Mouse (Mus musculus) midbrain, embryonic 11.5 days (tissue): ENCODE results near the gene Hip1. TPM values are rescaled to one million over a fixed set of nuclear protein-coding genes. Genes with fewer than 3 reads are reported as not detected.

Experiments
- ATAC-seq: fragments of 200-750 bp; cut with Nextera tagmentation; 2 replicates; pipeline ENCODE4 v1.8.0; 2017; ENCODE audit warnings: moderate TSS enrichment, moderate library complexity; ENCODE audit not compliant: low FRiP score
- DNase-seq: peaks from one replicate; pipeline ENCODE4 v3.0.0; 2015; ENCODE audit warnings: low spot score; ENCODE audit errors: missing footprints
- H3K27ac ChIP-seq: fragments of 300-500 bp; sonication (generic); 2 replicates; pipeline ENCODE4 v1.5.1; 2014; ENCODE audit warnings: low read depth, low read length
- H3K27me3 ChIP-seq: fragments of 300-500 bp; sonication (generic); 2 replicates; pipeline ENCODE4 v1.6.1; 2014; ENCODE audit warnings: mild to moderate bottlenecking, low read length, moderate library complexity, mixed read lengths; ENCODE audit not compliant: control insufficient read depth, insufficient read depth
- H3K36me3 ChIP-seq: fragments of 300-500 bp; sonication (generic); 2 replicates; pipeline ENCODE4 v1.6.1; 2014; ENCODE audit warnings: mild to moderate bottlenecking, low read length, moderate library complexity, mixed read lengths; ENCODE audit not compliant: control insufficient read depth, insufficient read depth
- H3K4me1 ChIP-seq: fragments of 300-500 bp; sonication (generic); 2 replicates; pipeline ENCODE4 v1.6.1; 2014; ENCODE audit warnings: low read length; ENCODE audit not compliant: control insufficient read depth, insufficient read depth
- H3K4me2 ChIP-seq: fragments of 300-500 bp; sonication (generic); 2 replicates; pipeline ENCODE4 v1.6.1; 2014; ENCODE audit warnings: mild to moderate bottlenecking, moderate library complexity
- H3K4me3 ChIP-seq: fragments of 300-500 bp; sonication (generic); 2 replicates; pipeline ENCODE4 v1.5.1; 2014; ENCODE audit warnings: low read depth, low read length
- H3K9ac ChIP-seq: fragments of 300-500 bp; sonication (generic); 2 replicates; pipeline ENCODE4 v1.6.1; 2014; ENCODE audit warnings: low read length
- H3K9me3 ChIP-seq: fragments of 300-500 bp; sonication (generic); 2 replicates; pipeline ENCODE4 v1.6.1; 2016; ENCODE audit warnings: low read length; ENCODE audit not compliant: control insufficient read depth
- WGBS: fragments of 180-500 bp; shearing (Covaris S2); extraction: QIAGEN DNeasy Blood & Tissue Kit; methylation state at CpG from one replicate; pipeline ENCODE4 v1.1.7; 2014; 5-methylcytosine and 5-hydroxymethylcytosine counted together
- polyA plus RNA-seq: library from polyadenylated mRNA; unstranded; fragments of >200 nt; fragmentation: Nextera tagmentation; extraction: Ambion mirVana; gene quantifications from 2 replicates; pipeline ENCODE4 v1.2.1, GENCODE M21; 2014

The Hip1 gene
- polyA plus RNA-seq, 1 experiment from 2014 or later: 49.4 TPM

DNA sequence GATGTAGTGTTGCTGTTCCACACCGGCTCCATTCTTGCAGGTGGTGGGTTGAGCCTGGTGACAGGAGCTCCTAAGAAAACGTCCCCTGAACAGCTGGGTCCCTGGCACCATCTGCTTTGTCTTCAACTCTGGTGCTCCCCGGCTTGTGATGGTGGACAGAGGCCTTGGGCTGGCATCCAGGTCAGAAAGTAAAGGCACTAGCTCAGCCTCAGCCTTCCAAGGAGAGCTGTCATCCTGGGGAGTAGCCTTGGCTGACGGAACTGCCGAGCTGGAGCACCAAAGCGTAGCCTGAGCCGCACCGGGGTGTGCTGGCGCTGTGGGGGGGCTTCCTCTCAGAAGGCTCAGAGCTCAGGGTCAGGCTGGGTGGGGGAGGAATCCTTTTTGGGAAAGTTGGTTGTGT lies 134.7 kb downstream of the Hip1 start:
- ATAC-seq: no peak
- WGBS: 93% methylated on average over 9 of the region's 9 CpGs

DNA sequence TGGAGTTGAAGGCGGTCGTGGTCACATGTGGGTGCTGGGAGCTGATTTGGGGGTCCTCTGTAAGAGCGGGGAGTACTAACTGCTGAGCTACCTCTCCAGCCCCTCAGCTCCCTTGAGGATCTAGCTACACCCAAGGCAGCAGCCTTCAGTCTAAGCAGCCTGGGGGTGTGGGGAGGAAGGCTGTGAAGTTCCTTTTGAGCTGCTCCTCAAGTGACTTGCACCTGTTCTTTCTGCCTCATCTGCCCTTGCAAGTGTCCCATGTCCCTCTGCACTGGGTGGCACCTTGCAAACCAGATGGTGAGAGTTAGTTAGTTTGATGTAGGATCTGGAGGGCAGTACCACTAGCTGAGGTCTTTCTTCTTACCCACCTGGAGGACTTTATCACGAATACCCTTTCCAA lies 136.8 kb downstream of the Hip1 start:
- Histone ChIP-seq H3K4me3 (no peak overlapping the region), H3K9ac (no peak overlapping the region), H3K27ac (no peak overlapping the region), H3K4me2 (no peak overlapping the region), H3K27me3 (no peaks in the 10 kb centered on the region), H3K9me3 (no peaks in the 10 kb centered on the region), H3K36me3 (peaks cover 19% of the 10 kb centered on the region), H3K4me1 (no peaks in the 10 kb centered on the region)
- ATAC-seq (no peak), DNase-seq (no peak)
- WGBS: 93% methylated on average over 4 of the region's 4 CpGs

More for the DNA sequence above, 134.7 kb downstream of the Hip1 start:
- Histone ChIP-seq H3K9ac (no peak overlapping the region), H3K9me3 (no peaks in the 10 kb centered on the region), H3K27me3 (no peaks in the 10 kb centered on the region), H3K4me3 (no peak overlapping the region), H3K4me2 (no peak overlapping the region), H3K4me1 (no peaks in the 10 kb centered on the region), H3K27ac (no peak overlapping the region), H3K36me3 (peaks cover 22% of the 10 kb centered on the region)
- DNase-seq: no peak

DNA sequence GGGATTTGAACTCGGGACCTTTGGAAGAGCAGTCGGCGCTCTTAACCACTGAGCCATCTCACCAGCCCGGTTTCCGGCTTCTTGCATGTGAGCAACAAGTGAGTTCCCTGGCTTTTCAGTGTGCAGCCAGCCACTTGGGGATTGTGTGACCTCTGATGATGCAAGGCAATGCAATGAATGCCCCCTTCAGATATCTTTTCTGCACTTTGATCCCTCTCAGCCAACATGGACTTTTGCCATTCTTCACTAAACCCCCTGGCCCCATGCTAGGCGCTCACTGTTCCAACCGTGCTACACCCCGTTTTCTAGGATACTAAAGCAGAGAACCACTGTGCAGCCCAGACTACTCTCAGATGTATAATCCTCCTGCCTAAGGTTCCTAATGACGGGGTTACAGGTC lies 139.5 kb downstream of the Hip1 start:
- Histone ChIP-seq H3K4me1 (no peaks in the 10 kb centered on the region), H3K27ac (no peak overlapping the region), H3K4me2 (no peak overlapping the region), H3K9ac (no peak overlapping the region), H3K36me3 (peaks cover 5% of the 10 kb centered on the region; the same call in 1 of the 2 replicates), H3K4me3 (no peak overlapping the region), H3K9me3 (no peaks in the 10 kb centered on the region; the same call in 1 of the 2 replicates), H3K27me3 (no peaks in the 10 kb centered on the region)
- WGBS: 83% methylated on average over 8 of the region's 9 CpGs
- no peak for ATAC-seq
- DNase-seq: no peak

DNA sequence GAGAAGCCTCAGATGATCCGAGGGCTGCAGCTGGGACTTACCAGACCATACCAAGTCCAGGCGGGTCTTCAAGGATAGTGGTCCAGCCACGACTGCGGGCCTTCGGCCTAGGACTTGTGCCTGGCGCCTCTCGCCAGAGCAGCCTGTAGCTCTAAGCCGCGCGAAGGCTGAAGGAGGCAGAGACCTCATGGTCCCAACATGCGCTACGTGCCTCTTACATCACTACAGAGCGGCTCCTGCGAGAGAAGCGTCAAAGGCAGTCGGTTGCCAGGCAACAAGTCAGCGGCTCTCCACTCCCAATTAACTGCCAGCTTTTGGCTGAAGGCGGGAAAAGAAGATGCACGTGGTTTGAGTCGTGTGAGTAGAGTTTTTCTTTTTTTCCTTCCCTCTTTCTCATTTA lies 140.3 kb downstream of the Hip1 start:
- peak; percentile 62; the same call in 1 of the 2 replicates for ATAC-seq
- no peak overlapping the region for H3K27ac ChIP-seq
- no peaks in the 10 kb centered on the region for H3K4me1 ChIP-seq
- 36% methylated on average over 20 of the region's 20 CpGs for WGBS
- peak; percentile 89 for DNase-seq
- no peak overlapping the region for H3K9ac ChIP-seq
- H3K4me2 ChIP-seq: no peak overlapping the region
- H3K36me3 ChIP-seq: no peaks in the 10 kb centered on the region
- H3K4me3 ChIP-seq: no peak overlapping the region
- no peaks in the 10 kb centered on the region; the same call in 1 of the 2 replicates for H3K9me3 ChIP-seq
- no peaks in the 10 kb centered on the region for H3K27me3 ChIP-seq

DNA sequence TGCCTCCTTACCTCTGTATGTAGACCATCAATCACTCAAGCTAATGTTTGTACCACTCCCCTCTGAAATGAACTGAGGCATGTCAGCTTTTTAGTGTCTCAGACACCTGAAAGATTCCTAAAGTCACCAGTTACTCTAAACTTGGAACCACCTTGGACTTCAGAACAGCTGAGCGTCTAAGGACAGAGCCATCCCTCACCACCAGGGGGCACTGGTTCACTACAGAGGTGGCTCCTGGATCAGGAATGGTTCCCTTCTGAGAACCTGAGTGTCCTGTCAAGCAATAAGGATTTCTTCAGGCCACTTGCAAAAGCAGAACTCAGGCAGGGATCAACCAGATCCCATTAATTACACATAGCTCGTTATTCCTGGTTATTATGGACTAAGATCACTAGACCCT lies 144.7 kb downstream of the Hip1 start:
- no peaks in the 10 kb centered on the region for H3K36me3 ChIP-seq
- DNase-seq: peak; percentile 98
- 6% methylated on average over 2 of the region's 2 CpGs for WGBS
- no peak overlapping the region for H3K9ac ChIP-seq
- no peak overlapping the region for H3K27ac ChIP-seq
- H3K27me3 ChIP-seq: no peaks in the 10 kb centered on the region
- no peaks in the 10 kb centered on the region for H3K4me1 ChIP-seq
- 0 out of 2 replicates have a peak, but pooled peaks have one; percentile 42 for ATAC-seq
- H3K4me2 ChIP-seq: no peak overlapping the region
- no peak overlapping the region for H3K4me3 ChIP-seq
- H3K9me3 ChIP-seq: no peaks in the 10 kb centered on the region; the same call in 1 of the 2 replicates

DNA sequence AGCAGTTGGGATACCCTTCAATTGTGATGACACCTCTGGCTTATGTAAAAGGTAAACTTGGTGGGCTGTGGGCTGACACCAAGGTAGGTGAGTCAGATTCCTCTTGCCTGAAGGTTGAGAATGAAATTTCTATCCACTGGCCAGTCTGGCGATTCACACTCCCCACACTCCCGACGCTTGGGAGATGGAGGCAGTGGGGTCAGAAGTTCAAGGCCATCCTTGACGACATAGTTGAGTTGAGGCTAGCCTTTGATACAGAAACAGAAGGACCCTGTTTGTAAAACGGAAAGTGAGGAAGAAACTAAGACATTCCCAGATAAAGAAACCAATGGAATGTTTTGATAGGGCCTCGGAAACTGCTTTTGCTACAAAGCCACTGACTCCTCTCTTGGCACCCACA lies 145.5 kb downstream of the Hip1 start:
- no peak overlapping the region for H3K4me2 ChIP-seq
- H3K27me3 ChIP-seq: no peaks in the 10 kb centered on the region
- 77% methylated on average over 6 of the region's 6 CpGs for WGBS
- no peak overlapping the region for H3K4me3 ChIP-seq
- H3K4me1 ChIP-seq: no peaks in the 10 kb centered on the region
- H3K36me3 ChIP-seq: no peaks in the 10 kb centered on the region
- H3K9me3 ChIP-seq: no peaks in the 10 kb centered on the region; the same call in 1 of the 2 replicates
- ATAC-seq: no peak
- H3K9ac ChIP-seq: no peak overlapping the region
- DNase-seq: no peak
- no peak overlapping the region for H3K27ac ChIP-seq

DNA sequence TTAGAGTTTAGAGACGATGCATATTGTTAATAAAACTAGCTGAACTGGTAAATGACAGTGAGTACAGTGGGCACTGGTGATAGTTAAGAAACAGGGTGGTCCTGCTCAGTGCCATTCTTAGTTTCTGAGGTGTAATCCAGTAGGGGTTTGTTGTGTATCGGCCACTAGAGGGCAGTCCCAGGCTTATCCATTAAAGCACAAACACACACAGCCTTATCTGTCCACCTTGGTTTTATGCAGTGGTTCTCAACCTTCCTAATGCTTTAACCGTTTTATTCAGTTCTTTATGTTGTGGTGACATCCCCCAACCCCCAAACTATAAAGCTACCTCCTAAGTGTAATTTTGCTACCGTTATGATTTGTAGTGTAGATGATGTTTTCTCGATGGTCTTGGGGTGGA lies 149.1 kb downstream of the Hip1 start:
- H3K9me3 ChIP-seq: no peaks in the 10 kb centered on the region
- no peak for DNase-seq
- H3K27me3 ChIP-seq: no peaks in the 10 kb centered on the region
- ATAC-seq: no peak
- no peak overlapping the region for H3K9ac ChIP-seq
- H3K4me2 ChIP-seq: no peak overlapping the region
- peaks cover 11% of the 10 kb centered on the region; the same call in 1 of the 2 replicates for H3K36me3 ChIP-seq
- H3K4me1 ChIP-seq: peaks cover 6% of the 10 kb centered on the region; the same call in 1 of the 2 replicates
- H3K4me3 ChIP-seq: no peak overlapping the region
- 51% methylated on average over 5 of the region's 5 CpGs for WGBS
- H3K27ac ChIP-seq: no peak overlapping the region

DNA sequence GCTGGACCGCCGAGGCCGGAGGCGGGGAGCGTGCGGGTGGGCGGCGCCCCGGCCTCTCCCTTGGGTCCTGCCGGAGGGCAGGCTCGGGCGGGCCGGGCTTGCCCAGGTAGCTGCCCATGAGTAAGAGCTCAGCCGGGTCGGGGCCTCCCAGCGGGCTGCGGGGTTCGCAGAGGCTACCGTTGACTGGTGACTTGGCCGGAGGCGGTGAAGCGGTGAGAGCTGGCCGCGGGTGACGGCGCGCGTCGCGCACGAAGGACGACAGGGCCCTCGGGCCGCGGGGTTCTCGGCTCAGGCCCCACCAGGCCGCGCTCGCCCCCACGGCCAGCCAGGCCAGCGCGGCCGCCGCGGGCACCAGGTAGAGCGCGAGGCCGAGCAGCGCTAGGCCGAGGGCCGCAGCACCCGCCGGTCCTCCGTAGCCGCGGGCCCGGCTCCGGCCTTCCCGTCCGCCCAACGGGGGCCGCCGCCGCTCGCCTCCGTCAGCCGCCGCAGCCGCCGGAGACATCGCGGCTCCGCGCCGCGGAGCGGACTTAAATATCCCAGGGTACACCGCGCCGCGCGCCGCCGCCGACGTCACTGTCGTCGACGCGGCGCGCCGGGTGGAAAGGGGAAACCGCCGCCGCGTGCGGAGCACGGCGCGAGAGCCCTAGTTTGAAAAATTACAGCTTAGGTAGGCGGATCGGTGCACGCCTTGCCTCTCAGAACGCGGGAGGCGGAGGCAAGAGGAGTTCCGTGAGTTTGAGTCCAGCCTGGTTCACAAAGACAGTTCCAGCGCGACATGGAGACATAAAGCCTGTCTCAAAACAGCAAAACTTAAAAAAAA lies 150.7 kb downstream of the Hip1 start, which contains the start of gene Pom121:
Gene Pom121, minus strand, starts transcription at position 543 of the 820 bp plus-strand sequence.
- Histone ChIP-seq H3K36me3 (peaks cover 20% of the 10 kb centered on the region), H3K4me1 (peaks cover 6% of the 10 kb centered on the region; the same call in 1 of the 2 replicates), H3K4me2 (peak within 1 kb of the TSS; percentile 73), H3K9me3 (no peaks in the 10 kb centered on the region), H3K27ac (peak within 1 kb of the TSS; percentile 81; the same call in 1 of the 2 replicates), H3K27me3 (no peaks in the 10 kb centered on the region), H3K9ac (peak within 1 kb of the TSS; percentile 94), H3K4me3 (peak within 1 kb of the TSS; percentile 96)
- WGBS: under 1% methylated on average over 102 of the region's 110 CpGs
- peak; percentile 99 for DNase-seq
- ATAC-seq: peak; percentile 90

DNA sequence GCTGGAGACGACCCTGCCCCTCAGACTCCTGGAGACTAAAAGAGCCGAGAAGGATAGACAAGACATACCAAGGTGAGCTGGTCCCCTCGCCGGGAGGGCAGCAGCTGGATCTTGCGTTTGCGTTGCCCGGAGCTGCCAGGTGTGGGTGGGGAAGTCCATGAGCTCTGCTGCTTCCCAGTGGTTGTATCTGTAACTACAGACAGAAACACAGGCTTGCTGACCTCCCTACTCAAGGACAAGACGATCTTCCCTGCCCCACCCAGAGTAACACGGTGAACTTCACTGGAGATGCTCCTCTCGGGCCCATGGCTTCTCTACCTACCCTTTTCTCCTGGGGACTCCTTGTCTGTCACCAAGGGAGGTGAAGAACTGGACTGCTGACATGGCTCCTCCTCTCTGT lies 161.1 kb downstream of the Hip1 start:
- Histone ChIP-seq H3K9me3 (no peaks in the 10 kb centered on the region), H3K4me3 (no peak overlapping the region), H3K4me1 (no peaks in the 10 kb centered on the region), H3K36me3 (peaks cover 52% of the 10 kb centered on the region), H3K4me2 (no peak overlapping the region), H3K27me3 (no peaks in the 10 kb centered on the region), H3K27ac (no peak overlapping the region), H3K9ac (no peak overlapping the region)
- WGBS: 83% methylated on average over 10 of the region's 10 CpGs
- DNase-seq: no peak
- no peak for ATAC-seq
